27 mouse cellular contexts compared by ENCODE assay signal in genomic region chr9:46227064-46227614, GRCm38 (mm10). TPM values are rescaled to one million over a fixed set of nuclear protein-coding genes. Genes with fewer than 3 reads are reported as not detected.
DNase-seq lines count a peak whose midpoint lies in the region; ATAC-seq and TF ChIP-seq lines count a peak whose summit lies in the region.
"Had no signal": no experiment of that assay in that cellular context is flagged by ENCODE, and none has a peak within 500 bp of the region (broad histone marks: within the 10 kb centered on the region; RNA-seq: fewer than 3 reads in every experiment).

No protein-coding gene starts in this region.

- no peak overlapping the region for H3K9ac ChIP-seq in liver, postnatal 0 days (replicated peaks)
- H3K9ac ChIP-seq in intestine, embryonic 15.5 days: no peak overlapping the region
- no peak overlapping the region for H3K9ac ChIP-seq in intestine, postnatal 0 days (ENCODE audit: low read depth, low read length)
- H3K9ac ChIP-seq: embryonic facial prominence, embryonic 12.5 days; forebrain, embryonic 13.5 days; forebrain, embryonic 15.5 days had no signal

- peaks cover 10% of the 10 kb centered on the region for H3K36me3 ChIP-seq in liver, postnatal 0 days (replicated peaks; ENCODE audit: insufficient read depth, low read length)
- peaks cover under 1% of the 10 kb centered on the region; the same call in 1 of the 2 replicates for H3K36me3 ChIP-seq in intestine, embryonic 15.5 days
- H3K36me3 ChIP-seq in intestine, postnatal 0 days (ENCODE audit: control insufficient read depth, insufficient read depth): peaks cover 6% of the 10 kb centered on the region

- no peaks in the 10 kb centered on the region for H3K27me3 ChIP-seq in liver, postnatal 0 days (ENCODE audit: insufficient read depth, low read length)
- no peaks in the 10 kb centered on the region for H3K27me3 ChIP-seq in intestine, embryonic 15.5 days (replicated peaks)
- H3K27me3 ChIP-seq in intestine, postnatal 0 days (replicated peaks; ENCODE audit: control insufficient read depth, insufficient read depth, low read length): no peaks in the 10 kb centered on the region
- H3K27me3 ChIP-seq: embryonic facial prominence, embryonic 12.5 days; forebrain, embryonic 15.5 days; Patski had no signal

- H3K4me2 ChIP-seq in liver, postnatal 0 days (ENCODE audit: low read depth, low read length): no peak overlapping the region
- H3K4me2 ChIP-seq in intestine, embryonic 15.5 days (replicated peaks): no peak overlapping the region
- H3K4me2 ChIP-seq in intestine, postnatal 0 days (replicated peaks; ENCODE audit: low read depth): no peak overlapping the region
- H3K4me2 ChIP-seq: embryonic facial prominence, embryonic 12.5 days; forebrain, embryonic 13.5 days; forebrain, embryonic 15.5 days had no signal

- peaks cover 19% of the 10 kb centered on the region for H3K4me1 ChIP-seq in liver, postnatal 0 days (ENCODE audit: insufficient read depth)
- H3K4me1 ChIP-seq in intestine, embryonic 15.5 days (replicated peaks): peaks cover 14% of the 10 kb centered on the region
- H3K4me1 ChIP-seq in intestine, postnatal 0 days (replicated peaks; ENCODE audit: control insufficient read depth, insufficient read depth, low read length): 0 out of 2 replicates have a peak, but pooled peaks cover 3% of the 10 kb centered on the region

- peak overlapping the region; percentile 87 for H3K27ac ChIP-seq in liver, postnatal 0 days (ENCODE audit: low read depth)
- 0 out of 2 replicates have a peak overlapping the region, but pooled peaks have one; percentile 62 for H3K27ac ChIP-seq in intestine, embryonic 15.5 days
- H3K27ac ChIP-seq in intestine, postnatal 0 days (ENCODE audit: low read depth, low read length): peak overlapping the region; percentile 96
- no peak overlapping the region for H3K27ac ChIP-seq in left cerebral cortex, adult 2 months
- H3K27ac ChIP-seq: embryonic facial prominence, embryonic 10.5 days; embryonic facial prominence, embryonic 12.5 days; forebrain, embryonic 13.5 days; forebrain, embryonic 15.5 days had no signal

- ATAC-seq in liver, postnatal 0 days: no peak
- ATAC-seq in intestine, embryonic 15.5 days: peak; percentile 39
- peak; percentile 20 for ATAC-seq in intestine, postnatal 0 days
- ATAC-seq: activated CD4-positive, CD25-positive, alpha-beta regulatory T cell, adult 4 months; forebrain, embryonic 13.5 days; forebrain, embryonic 15.5 days; Patski had no signal

- TF ChIP-seq EP300 in liver, postnatal 0 days (IDR thresholded peaks at IDR 0.05; ENCODE audit: low read depth): no peak

- WGBS in liver, postnatal 0 days (ENCODE audit: insufficient replicate concordance): 49% methylated on average over 3 of the region's 3 CpGs
- WGBS in intestine, embryonic 15.5 days: 68% methylated on average over 3 of the region's 3 CpGs
- whole genome bisulfite sequencing in intestine, postnatal 0 days: 38% methylated on average over 3 of the region's 3 CpGs

- no peak for TF ChIP-seq CTCF in liver, postnatal 0 days (IDR thresholded peaks at IDR 0.05; ENCODE audit: low read depth)
- TF ChIP-seq CTCF in intestine, postnatal 0 days (IDR thresholded peaks at IDR 0.05; ENCODE audit: low read depth): no peak
- no peak for TF ChIP-seq CTCF in left cerebral cortex, adult 2 months (IDR thresholded peaks at IDR 0.05)

- no peaks in the 10 kb centered on the region for H3K9me3 ChIP-seq in liver, postnatal 0 days (ENCODE audit: low read length)
- H3K9me3 ChIP-seq in intestine, embryonic 15.5 days: no peaks in the 10 kb centered on the region
- no peaks in the 10 kb centered on the region for H3K9me3 ChIP-seq in intestine, postnatal 0 days (ENCODE audit: control insufficient read depth)
- H3K9me3 ChIP-seq: embryonic facial prominence, embryonic 10.5 days; embryonic facial prominence, embryonic 12.5 days; forebrain, embryonic 13.5 days; forebrain, embryonic 15.5 days had no signal

- intact Hi-C loops in left cerebral cortex, adult 2 months (cut with DNase I): no loop called here

- no peak for DNase-seq in liver, postnatal 0 days
- DNase-seq in liver: no peak
- DNase-seq in yolk sac, embryonic 10.5 days (ENCODE audit: low spot score): peak; percentile 68
- DNase-seq in testis, postnatal 10 days (ENCODE audit: low spot score): no peak
- no peak for DNase-seq in ovary, postnatal 14 days (ENCODE audit: low spot score)
- DNase-seq in left cerebral cortex, adult 2 months (ENCODE audit: extremely low spot score in 1 of 2, low spot score in 2 of 2): no peak
- DNase-seq: adrenal gland, adult 8-10 months; adrenal gland, postnatal 14 days; adrenal gland, postnatal 36 days; cerebellum, adult 11-12 months; cerebellum, adult 2 months; cerebellum, adult 9-10 months; cerebellum, postnatal 10 days; cerebellum, postnatal 25 days had no signal

- no peak overlapping the region for H3K4me3 ChIP-seq in liver, postnatal 0 days (ENCODE audit: low read depth, low read length)
- H3K4me3 ChIP-seq in intestine, embryonic 15.5 days (replicated peaks): no peak overlapping the region
- H3K4me3 ChIP-seq in intestine, postnatal 0 days (ENCODE audit: low read depth, low read length): no peak overlapping the region
- no peak overlapping the region for H3K4me3 ChIP-seq in left cerebral cortex, adult 2 months
- H3K4me3 ChIP-seq: embryonic facial prominence, embryonic 10.5 days; embryonic facial prominence, embryonic 12.5 days; forebrain, embryonic 13.5 days; forebrain, embryonic 15.5 days had no signal

RNA-seq across cellular contexts. Expression of gene Apoa1, which starts 1.2 kb away (rescaled TPM):
- polyA plus RNA-seq in liver, postnatal 0 days (2015; fragmentation: Nextera tagmentation; extraction: Ambion mirVana): 27,203 and 27,647 TPM in 2 replicates
- 1,502 and 1,827 TPM in 2 replicates for polyA plus RNA-seq in intestine, embryonic 15.5 days (2015; fragmentation: Nextera tagmentation; extraction: Ambion mirVana)
- 28,401 and 28,927 TPM in 2 replicates for polyA plus RNA-seq in intestine, postnatal 0 days (2015; fragmentation: Nextera tagmentation; extraction: Ambion mirVana)
- not detected for total RNA-seq in left cerebral cortex, adult 2 months (2021)
- polyA plus RNA-seq: activated CD4-positive, CD25-positive, alpha-beta regulatory T cell, adult 4 months; C2C12; Patski had no signal

RNA-seq across cellular contexts. Expression of gene Apoc3, which starts 8.3 kb away (rescaled TPM):
- 453 and 541 TPM in 2 replicates for polyA plus RNA-seq in liver, postnatal 0 days (2015; fragmentation: Nextera tagmentation; extraction: Ambion mirVana)
- 247 and 325 TPM in 2 replicates for polyA plus RNA-seq in intestine, embryonic 15.5 days (2015; fragmentation: Nextera tagmentation; extraction: Ambion mirVana)
- 8,073 and 8,903 TPM in 2 replicates for polyA plus RNA-seq in intestine, postnatal 0 days (2015; fragmentation: Nextera tagmentation; extraction: Ambion mirVana)
- total RNA-seq in left cerebral cortex, adult 2 months (2021): 1 to 10 TPM; 1.2 to 2.1 TPM
- total RNA-seq: ES-E14 had no signal
- polyA plus RNA-seq: activated CD4-positive, CD25-positive, alpha-beta regulatory T cell, adult 4 months; C2C12; embryonic facial prominence, embryonic 10.5 days; embryonic facial prominence, embryonic 12.5 days; embryonic facial prominence, embryonic 14.5 days; forebrain, embryonic 11.5 days; forebrain, embryonic 13.5 days; forebrain, embryonic 15.5 days; Patski had no signal

RNA-seq across cellular contexts. Expression of gene Apoa4, which starts 13.4 kb away (rescaled TPM):
- 256 and 423 TPM in 2 replicates for polyA plus RNA-seq in liver, postnatal 0 days (2015; fragmentation: Nextera tagmentation; extraction: Ambion mirVana)
- polyA plus RNA-seq in intestine, embryonic 15.5 days (2015; fragmentation: Nextera tagmentation; extraction: Ambion mirVana): 576 and 837 TPM in 2 replicates
- 27,935 and 31,935 TPM in 2 replicates for polyA plus RNA-seq in intestine, postnatal 0 days (2015; fragmentation: Nextera tagmentation; extraction: Ambion mirVana)
- not detected for total RNA-seq in left cerebral cortex, adult 2 months (2021)
- total RNA-seq: ES-E14 had no signal
- polyA plus RNA-seq: activated CD4-positive, CD25-positive, alpha-beta regulatory T cell, adult 4 months; C2C12; embryonic facial prominence, embryonic 10.5 days; embryonic facial prominence, embryonic 12.5 days; forebrain, embryonic 11.5 days; forebrain, embryonic 15.5 days; Patski had no signal

RNA-seq across cellular contexts. Expression of gene Apoa5, which starts 41.3 kb away (rescaled TPM):
- polyA plus RNA-seq in liver, postnatal 0 days (2015; fragmentation: Nextera tagmentation; extraction: Ambion mirVana): 771 and 869 TPM in 2 replicates
- polyA plus RNA-seq in intestine, embryonic 15.5 days (2015; fragmentation: Nextera tagmentation; extraction: Ambion mirVana): 0.38 TPM in 2 replicates
- polyA plus RNA-seq in intestine, postnatal 0 days (2015; fragmentation: Nextera tagmentation; extraction: Ambion mirVana): 0.56 and 0.64 TPM in 2 replicates
- total RNA-seq in left cerebral cortex, adult 2 months (2021): not detected
- polyA plus RNA-seq: activated CD4-positive, CD25-positive, alpha-beta regulatory T cell, adult 4 months; C2C12; cerebellum, adult 2 months; cortical plate, adult 2 months; embryonic facial prominence, embryonic 10.5 days; embryonic facial prominence, embryonic 12.5 days; embryonic facial prominence, embryonic 14.5 days; forebrain, embryonic 11.5 days; forebrain, embryonic 13.5 days; forebrain, embryonic 15.5 days; Patski had no signal

RNA-seq across cellular contexts. Expression of gene Zpr1, which starts 45.7 kb away (rescaled TPM):
- polyA plus RNA-seq in liver, postnatal 0 days (2015; fragmentation: Nextera tagmentation; extraction: Ambion mirVana): 20.6 and 21.8 TPM in 2 replicates
- polyA plus RNA-seq in intestine, embryonic 15.5 days (2015; fragmentation: Nextera tagmentation; extraction: Ambion mirVana): 57.2 and 63.2 TPM in 2 replicates
- 21.6 and 24.4 TPM in 2 replicates for polyA plus RNA-seq in intestine, postnatal 0 days (2015; fragmentation: Nextera tagmentation; extraction: Ambion mirVana)
- 10 to 100 TPM; 38.6 to 38.9 TPM for total RNA-seq in left cerebral cortex, adult 2 months (2021)

Comparison
In these comparisons a context has a peak if more than half of its experiments do, and no peak if none do; other contexts are left out.
1. RNA of gene Apoa1, which starts 1.2 kb away (polyA plus RNA-seq): 28,401 to 28,927 TPM in intestine, postnatal 0 days and 27,203 to 27,647 TPM in liver, postnatal 0 days; 1,502 to 1,827 TPM in intestine, embryonic 15.5 days; every median in the first group is over 10 times any median in the second.
2. RNA of gene Apoc3, which starts 8.3 kb away (polyA plus RNA-seq): 8,073 to 8,903 TPM in intestine, postnatal 0 days; 453 to 541 TPM in liver, postnatal 0 days and 247 to 325 TPM in intestine, embryonic 15.5 days; every median in the first group is over 10 times any median in the second.
3. RNA of gene Apoa4, which starts 13.4 kb away (polyA plus RNA-seq): 27,935 to 31,935 TPM in intestine, postnatal 0 days; 576 to 837 TPM in intestine, embryonic 15.5 days and 256 to 423 TPM in liver, postnatal 0 days; every median in the first group is over 10 times any median in the second.